Mouse (Mus musculus) pancreas, adult 10 weeks (tissue): ENCODE data around the gene Cep126. TPM values are rescaled to one million over a fixed set of nuclear protein-coding genes. Genes with fewer than 3 reads are reported as not detected.

Source experiments
- polyA plus RNA-seq: library from polyadenylated mRNA; stranded (reverse); fragments of 350-450 nt; fragmentation: Illumina TruSeq; extraction: RNeasy Lipid Tissue Mini Kit (QIAGEN cat#74804); gene quantifications from one replicate; pipeline ENCODE4 v1.2.3, GENCODE M21; 2015; ENCODE audit warnings: low read depth, low replicate concordance; ENCODE audit not compliant: insufficient read depth

The Cep126 gene
- 1.3 TPM for polyA plus RNA-seq

GRCm38 (mm10) chr9:8134117-8134574 lies at the start of gene Cep126:
Gene Cep126 (minus strand): TSS chr9:8134294.

GRCm38 (mm10) chr9:8042338-8043043 lies 91.6 kb downstream of the Cep126 start, which contains the start of gene Cfap300:
Gene Cfap300 (minus strand): TSS chr9:8042823.

Other genes starting within 250 kb of the Cep126 start
- 9.6 TPM for gene Yap1, start 129.7 kb downstream of the Cep126 start, polyA plus RNA-seq
- not detected for gene Cfap300, start 91.5 kb downstream of the Cep126 start, polyA plus RNA-seq